Mouse (Mus musculus) T-helper 17 cell (primary cell): ENCODE measurements at regions not wholly inside any gene's neighbourhood (a gene's known extent, or its start where the extent isn't known, plus 50 kb on each side); places are given as distances from the start of the nearest gene placed in this dataset.

Experiments used
- in situ Hi-C, 2 experiments: fragments of 300-600 bp; cut with MboI, MseI; formaldehyde crosslinking; loops; 1 replicate in 1 of 2; 2 replicates in 1 of 2; pipeline ENCODE4 v1.15.1; 2025; ENCODE audit warnings: high pct_unique_total_duplicates in 2 of 2

DNA sequence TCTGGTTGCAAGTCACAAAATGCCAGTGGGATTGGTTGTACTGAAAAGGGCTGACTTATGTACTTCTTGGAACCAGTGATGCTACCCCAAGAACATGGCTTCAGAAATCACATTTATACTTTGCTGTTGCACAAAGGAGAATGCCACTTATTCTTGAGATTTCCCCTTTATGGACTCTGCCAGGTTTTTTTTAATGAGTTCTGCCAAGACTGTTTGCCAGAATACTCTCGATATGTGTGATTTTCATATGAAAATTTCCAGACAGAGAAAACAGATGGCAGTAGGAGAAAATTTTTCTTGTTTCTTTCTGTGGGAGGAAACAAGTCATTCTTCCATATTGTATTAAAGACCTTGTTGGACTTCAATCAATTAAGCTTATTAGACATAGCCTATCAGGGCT lies 281.0 kb upstream of the Tle1 start:
- in situ Hi-C loops = no loop called here

DNA sequence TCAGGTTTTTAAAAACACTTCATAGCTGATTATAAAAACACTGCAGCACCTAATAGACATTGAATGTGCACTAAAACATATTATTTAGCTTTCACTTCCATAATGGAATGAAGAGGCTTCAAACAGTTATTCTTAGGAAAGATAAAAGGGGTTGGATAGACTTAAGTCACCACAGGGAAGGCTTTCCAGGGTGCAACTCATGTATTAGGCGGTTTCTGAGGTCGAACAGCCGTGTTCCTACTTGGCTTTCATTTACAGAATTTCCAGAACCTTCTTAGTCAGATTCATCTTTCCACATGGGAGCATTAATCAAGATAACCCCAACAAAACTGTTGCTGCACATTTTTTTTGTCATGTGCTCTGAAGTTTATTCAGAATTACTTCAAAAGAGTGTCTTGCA lies 279.8 kb upstream of the Tle1 start:
- in situ Hi-C loops = no loop called here

DNA sequence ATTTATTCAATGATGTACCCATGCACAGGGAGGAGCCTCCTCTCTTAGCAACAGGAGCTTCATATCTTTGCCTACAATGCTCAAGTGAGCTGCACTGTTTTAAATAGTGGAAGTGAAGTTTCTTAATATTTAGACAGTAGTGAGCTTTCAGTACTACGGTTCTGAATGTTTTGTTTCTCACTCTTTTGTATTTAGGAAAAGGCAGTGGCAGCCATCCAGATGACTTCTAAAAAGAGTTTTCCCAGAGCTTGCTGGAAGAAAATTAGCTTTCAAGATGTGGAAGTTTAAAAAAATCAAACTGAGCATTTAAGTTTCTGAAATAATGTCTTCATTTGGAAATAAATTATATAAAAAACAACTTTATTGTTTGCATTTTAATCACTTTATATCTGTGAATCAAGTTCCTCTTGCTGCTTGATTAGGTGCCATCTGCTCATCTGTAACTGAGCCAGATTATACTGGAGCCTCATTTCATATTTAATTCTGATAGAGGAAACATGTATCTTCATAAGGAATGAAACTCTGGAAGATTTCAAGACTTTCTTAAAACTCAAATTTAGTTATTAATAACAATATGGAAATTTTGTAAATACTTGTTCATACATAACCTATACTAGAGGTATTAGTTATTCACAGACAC lies 268.6 kb upstream of the Tle1 start:
- in situ Hi-C loops = no loop called here

DNA sequence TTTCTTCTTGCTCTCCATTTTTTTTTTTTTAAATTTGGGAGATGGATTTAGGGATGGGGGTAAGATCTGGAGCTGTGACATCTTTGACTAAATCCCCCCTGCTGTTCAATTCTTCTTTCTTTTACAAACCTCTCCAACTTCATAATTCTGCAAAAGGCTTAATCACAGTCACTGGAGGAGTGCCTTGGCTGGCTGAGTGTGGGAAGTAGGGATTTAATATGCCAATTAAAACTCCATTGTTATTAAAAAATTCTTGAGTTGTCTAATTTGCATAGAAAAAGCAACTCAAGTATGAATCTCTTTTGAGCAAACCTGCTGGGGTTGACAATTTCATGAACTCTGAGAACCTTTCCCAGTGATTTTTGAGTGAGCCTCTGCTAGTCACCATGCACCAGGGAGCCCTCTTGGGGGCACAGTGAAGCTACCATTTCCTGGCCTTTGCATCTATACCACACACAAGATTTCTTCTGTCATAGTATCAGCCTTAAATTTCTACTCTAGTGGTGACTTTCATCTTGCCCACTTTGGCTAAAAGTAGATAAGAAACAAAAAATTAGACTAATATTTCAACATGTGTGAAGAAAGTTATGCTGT lies 243.6 kb upstream of the Tle1 start:
- in situ Hi-C loops = no loop called here

DNA sequence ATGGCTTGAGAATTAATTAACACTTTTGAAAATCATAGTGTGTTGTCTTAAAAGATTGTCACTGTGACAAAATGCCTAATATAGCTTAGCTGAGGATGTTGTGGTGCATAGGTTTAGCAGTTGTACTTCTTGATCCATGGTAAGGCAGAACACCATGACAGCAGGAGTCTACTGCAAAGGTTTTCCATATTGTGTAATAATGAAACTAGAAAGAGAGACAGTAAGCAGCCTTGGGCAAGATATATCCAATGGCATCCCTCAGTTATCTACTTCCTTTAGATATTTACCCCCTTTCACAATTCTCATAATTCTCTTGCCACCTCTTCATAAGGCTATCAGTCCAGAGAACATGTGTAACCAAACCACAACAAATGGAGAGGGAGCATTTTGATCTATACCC lies 236.6 kb upstream of the Tle1 start:
- in situ Hi-C loops = no loop called here

DNA sequence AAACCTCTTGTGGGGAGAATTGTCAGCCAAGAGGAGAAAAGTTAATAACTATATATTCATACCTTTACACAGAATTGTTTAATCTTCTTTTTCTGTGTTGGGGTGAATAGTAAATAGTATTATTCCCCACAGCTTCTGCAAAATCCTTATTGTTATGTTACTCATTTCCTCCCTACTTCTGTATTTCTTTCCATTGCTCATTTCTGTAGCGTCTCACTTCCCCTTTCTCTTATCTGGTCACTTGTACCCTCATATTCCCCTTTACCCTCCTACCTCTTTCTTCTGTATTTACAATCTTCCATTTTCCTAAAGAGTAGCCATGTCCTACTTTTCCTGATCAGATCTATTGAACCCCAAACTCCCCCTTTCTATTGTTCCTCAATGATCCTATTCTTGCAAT lies 224.6 kb upstream of the Tle1 start:
- in situ Hi-C loops = no loop called here

DNA sequence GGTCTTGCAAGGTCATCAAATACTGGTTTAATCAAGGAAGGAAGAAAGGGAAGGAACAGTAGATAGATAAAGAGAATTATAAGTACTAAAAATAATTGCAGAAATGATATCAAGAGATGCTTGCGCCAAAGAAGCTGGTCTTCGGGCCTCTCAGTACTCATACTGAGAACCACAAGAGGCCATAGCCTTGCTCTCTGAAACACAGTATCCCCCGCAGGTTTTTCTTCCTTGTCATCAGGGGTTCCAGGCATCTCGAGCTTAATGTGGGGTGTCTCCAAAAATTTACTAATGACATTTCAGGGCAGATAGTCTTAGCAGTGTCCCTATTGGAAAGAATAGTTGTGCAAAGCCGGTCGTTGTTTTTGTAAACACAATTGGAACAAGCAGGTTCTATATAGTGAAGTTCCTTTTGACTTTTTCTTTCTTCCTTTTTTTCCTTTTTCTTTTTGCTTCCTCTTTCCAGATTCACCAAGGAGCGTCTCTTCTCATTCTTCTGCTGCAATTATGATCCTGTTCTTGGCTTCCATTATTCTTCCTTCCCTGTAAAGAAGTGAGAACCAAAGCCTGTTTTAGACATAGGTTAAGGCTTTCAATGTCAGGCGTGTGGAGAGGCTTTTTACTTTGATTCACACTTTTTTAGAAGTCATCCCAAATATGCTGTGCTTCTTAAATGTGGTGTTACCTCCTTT lies 211.5 kb upstream of the Tle1 start:
- in situ Hi-C loops = no loop called here

DNA sequence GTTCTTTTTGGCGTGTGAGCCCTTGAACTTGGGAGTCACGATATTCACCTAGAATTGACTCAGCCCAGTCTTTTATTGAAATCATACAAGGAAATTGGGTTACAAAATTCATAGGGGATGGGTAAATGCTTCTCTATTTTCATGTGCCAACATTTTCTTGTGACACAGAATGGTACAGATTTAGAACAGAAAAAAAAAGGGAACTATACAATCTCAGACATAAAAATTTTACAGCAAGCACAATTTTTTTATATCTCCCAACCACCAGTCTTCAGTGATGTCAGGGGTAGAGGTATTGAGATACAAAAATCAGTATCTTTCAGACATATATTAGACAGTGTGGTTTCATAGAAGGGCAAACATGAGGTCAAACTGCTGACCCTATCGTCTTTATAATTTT lies 210.6 kb upstream of the Tle1 start:
- in situ Hi-C loops = no loop called here

DNA sequence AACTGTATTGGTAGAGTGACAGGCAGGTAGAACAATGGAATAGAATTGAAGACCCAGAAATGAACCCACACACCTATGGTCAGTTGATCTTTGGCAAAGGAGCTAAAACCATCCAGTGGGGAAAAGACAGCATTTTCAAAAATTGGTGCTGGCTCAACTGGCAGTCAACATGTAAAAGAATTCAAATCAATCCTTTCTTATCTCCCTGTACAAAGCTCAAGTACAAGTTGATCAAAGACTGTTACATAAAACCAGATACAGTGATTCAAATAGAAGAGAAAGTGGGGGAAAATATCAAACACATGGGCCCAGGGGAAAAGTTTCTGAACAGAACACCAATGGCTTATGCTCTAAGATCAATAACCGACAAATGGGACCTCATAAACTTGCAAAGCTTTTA lies 200.0 kb upstream of the Tle1 start:
- in situ Hi-C loops = no loop called here

DNA sequence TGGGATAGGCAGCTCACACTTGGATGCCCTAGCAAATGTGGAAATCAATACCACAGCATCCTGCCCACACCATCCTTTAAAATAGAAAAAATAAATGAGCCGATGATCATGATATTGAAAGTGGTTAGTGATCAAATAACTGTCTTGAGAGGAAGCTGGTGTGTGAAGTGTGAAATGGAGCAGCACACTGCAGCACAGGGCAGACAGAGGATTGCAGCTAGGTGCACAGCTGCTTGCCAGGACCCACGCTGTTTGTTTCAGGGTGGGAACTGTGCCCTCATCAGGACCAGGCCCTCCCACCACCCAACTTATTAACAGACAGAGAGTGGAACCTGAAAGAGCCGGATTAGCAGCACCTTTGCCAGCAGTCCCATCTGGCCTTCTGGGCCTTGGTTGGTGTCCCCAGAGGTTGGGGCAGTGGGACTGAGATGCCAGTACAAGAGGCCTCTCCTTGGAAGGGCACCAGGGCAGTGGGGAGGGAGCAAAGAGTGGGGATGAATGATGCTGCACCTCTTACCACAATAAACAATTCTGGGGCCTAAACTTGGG lies 191.2 kb upstream of the Tle1 start:
- in situ Hi-C loops = no loop called here

DNA sequence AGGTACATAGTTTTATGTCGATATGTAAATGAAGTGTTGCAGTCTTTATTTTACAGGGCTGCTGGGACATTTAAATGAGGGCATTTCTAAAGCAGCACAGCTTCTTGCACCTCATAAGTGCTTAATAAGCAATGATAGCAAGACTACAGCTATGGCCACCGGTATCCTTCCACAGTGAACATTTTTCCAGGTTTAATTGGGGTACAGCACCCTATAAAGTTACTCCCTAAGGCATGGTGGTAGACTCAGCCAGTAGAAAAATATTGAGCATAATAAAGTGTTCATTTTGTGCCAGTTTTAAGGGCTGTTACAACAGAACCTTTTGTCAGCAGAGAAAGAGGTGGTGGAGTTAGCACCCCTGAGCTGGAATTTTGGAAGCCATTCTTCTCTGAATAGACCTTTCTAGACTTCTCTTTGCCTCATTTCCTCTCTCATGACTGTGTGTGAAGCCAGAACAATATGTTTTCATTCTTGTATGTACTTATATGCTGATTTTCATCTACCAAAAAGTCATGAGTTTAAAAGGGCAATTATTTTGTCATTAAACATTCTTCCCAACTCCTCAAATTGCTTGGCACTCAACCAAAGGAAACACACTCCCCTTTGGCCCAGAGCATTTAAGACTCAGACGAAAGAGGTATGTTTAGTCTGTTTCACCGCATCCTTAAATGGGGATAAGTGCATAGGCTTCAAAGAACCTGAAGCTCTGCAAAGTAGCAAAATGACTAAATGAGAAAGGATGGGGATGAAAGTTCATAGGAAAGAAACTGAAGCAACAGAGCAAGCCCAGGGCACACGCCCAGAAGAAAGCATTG lies 189.3 kb upstream of the Tle1 start:
- in situ Hi-C loops = no loop called here

DNA sequence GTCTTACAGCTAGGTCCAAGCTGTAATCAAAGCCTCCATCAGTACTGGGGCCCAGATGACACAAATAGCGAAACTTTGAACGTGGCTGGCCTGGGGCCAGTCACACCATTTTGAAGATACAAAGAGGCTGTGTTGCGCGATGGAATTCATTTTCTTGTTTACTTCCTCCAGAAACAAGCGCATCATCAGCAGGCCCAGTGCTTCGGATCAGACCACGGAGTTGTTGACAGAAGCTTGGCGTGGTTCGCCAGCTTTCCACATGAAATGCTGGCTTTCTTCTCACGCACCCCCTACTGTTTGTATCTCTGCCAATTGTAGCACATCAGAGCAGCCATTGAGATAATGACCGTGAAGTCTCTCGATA lies 184.2 kb upstream of the Tle1 start:
- in situ Hi-C loops = no loop called here

DNA sequence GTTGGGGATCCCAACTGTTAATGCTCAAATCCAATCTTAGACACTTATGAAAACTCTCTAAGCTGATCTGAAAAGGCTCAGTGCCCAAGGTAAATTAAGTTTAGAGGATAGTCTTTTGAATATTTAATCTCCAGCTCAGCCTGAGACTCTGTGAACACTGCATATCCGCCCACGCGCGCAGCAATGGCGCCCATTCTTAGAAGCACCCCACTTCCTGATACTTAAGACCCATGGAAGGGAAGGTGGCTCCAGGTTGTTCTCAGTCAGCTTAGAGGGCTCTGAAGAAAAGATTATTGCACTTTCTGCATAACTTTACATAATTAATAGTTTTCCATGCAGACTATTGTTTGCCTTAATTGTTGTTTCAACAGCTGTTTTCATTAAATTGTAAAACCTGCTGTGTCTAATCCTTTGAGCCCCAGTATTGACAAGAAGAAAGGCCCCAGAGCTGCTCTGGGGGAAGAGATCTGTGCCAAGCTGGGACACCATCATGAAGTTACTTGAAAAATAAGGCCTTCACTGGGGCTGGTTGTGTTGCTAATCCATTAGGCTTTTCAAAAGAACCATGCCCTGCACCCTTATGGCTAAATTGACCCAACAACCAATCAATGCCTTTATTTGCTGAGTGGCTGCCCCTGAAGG lies 183.7 kb upstream of the Tle1 start:
- in situ Hi-C loops = no loop called here

DNA sequence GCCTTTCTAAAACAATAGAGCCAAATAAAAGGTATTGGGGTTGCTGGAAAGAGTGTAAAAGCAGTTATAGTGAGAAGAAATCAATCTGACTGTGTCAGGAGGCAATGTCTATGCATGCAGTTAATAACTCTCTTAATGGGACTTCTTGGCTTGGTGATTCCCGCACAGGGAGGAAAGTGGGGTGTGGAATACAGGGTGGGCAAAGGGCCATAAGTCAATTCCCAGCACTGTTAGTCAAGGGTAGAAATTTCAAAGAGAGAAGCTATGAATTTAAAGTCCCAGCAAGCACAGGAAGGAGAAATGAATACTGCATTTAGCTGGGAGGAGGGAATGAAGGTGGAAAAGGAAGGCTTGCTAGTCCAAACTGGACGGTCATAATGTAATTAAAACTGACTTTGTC lies 183.0 kb upstream of the Tle1 start:
- in situ Hi-C loops = no loop called here

DNA sequence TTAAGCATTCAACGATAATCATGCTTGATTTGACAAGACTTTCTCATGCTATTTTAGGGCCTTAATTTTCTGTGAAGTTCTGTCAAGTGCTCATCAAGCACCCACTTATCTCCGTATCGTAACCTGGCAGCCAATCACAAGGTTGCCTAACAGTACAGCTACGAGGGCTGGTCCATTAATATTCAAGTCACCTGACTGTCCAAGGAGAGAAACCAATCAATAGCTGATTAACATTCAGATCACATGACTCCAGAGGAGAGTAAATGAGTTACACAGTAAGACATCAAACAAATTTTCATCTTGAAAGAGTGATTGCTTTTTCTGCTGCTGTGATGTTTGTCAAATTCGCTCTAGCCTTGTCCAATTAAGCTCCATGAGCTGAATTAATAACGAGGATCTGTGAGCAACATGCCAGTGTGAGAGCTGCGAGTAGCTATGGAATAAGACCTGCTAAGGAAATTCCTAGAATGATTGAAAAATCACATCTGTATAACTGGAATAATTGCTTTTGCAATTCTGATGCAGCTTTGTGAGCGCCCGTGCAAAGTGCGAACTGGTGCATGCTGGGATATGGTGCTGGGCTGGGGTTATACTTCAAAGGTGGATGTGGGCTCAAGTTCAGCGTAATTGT lies 181.9 kb upstream of the Tle1 start:
- in situ Hi-C loops = no loop called here

DNA sequence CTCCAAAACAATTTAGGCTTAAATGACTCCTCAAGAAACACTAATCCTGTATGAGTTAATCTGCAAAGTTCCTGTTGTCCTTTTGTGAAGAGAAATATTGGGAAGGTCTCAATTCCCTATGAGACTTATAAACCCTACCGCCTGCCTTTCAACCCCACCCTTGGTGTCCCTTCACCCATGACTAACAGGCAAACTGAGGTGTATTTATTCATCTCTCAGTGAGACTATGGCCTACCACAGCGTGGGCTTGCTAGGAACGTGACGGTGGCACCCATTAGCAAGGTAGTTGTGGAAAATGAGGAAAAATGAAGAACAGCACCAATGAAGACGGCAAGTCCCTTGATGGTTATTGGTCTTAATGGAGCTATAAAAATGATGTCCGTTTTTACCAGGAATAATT lies 181.0 kb upstream of the Tle1 start:
- in situ Hi-C loops = no loop called here

DNA sequence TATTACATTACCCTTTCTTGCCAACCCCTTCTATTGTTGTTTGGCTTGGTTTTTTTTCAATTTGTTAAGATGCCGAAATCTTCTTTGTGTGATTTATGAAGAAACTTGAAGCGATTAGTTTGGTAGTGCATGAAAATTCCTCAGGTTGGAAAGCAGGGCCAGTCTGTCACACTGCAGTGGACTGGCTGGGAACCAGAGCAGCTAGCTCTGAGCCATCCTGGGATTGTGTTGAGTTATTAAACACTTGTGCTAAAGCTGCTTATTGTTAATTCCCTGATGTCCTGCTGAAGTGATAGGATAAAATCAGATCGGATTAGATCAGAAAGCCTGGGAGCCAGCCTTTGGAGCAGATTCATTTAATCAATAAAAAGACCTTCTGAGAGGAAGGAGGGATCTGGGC lies 180.4 kb upstream of the Tle1 start:
- in situ Hi-C loops = no loop called here

DNA sequence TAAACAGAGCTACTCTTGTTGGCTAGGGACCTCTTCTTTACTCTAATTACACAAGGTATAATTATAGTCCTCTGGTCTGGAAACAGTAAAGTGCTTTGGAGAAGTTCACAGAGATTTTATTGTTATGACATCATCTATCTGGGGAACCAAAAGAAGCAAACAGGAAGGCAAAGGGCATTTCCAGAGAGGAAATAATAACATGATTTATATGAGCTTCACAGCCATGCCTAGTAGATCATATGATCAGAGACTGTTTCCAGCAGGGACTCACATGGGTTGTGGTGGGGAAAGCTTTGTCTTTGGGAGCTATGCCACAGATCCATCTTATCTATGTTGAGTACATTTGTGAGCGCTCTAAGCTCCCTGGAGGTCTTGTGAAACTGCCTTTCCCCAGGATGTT lies 178.8 kb upstream of the Tle1 start:
- in situ Hi-C loops = loop anchor here in 1 of 2 experiments (10.0 kb wide), 1 partner anchor 1895 kb away; no protein-coding TSS in a partner anchor

DNA sequence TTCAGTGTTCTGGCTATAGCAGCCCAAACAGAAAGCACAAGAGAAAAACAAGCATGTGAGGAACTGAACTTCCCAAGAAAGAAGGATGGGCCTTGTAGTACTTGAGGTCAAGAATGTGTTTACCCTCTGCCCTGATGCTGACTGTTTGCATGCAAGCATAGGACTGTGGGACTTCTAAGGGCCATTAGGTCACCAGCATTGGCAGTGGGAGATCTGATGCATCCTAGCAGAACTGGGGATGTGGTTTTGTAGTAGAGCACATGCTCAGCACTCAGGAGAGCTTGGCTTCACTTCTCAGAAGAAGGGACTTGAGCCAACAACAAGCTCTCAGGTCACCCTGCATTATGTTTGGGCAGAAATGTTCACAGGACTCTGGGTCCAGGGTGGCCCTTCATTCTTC lies 178.3 kb upstream of the Tle1 start:
- in situ Hi-C loops = loop anchor here in 1 of 2 experiments (10.0 kb wide), 1 partner anchor 1894 kb away; no protein-coding TSS in a partner anchor

DNA sequence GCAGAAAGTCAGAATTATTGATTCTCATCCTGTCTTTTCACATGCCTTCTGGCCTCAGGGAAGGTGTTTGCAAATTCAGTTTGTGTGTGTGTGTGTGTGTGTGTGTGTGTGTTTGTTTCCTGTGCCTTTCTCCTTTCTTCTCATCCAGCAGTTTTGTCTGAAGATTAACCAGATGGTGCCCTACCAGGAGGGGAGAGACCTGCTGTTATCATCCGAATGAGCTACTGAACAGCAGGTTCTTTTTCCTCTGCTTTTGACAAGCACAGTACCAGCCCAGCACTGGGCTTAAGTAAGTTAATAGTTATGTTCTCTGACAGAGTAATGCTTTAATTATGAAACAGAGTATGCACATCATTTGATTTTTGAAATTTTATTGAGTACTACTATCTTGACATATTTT lies 176.8 kb upstream of the Tle1 start:
- in situ Hi-C loops = loop anchor here in 1 of 2 experiments (10.0 kb wide), 1 partner anchor 1893 kb away; no protein-coding TSS in a partner anchor

DNA sequence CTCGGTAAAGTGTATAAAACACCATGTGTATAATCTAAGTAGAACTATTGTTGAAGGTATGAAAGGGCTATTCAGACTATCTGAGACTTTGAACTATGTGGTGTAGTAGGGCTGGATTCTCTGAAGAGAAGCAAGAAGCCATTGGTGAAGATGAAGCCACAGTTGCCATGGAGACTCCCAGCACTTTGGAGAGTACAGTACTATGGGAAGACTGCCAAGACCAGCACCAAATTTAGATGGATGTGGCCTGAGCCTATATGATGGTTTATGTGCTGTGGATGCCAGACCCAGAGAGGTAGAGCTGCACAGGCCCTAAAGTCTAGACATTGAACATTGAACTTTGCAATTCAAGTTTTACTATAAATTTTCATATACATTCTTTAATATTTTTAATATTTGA lies 151.3 kb upstream of the Tle1 start:
- in situ Hi-C loops = no loop called here
